Mouse (Mus musculus) Muller cell, postnatal 12 days (primary cell): ENCODE data around the gene Cd37.

ENCODE experiments used
- DNase-seq: peaks from one replicate; pipeline ENCODE4 v3.0.0-alpha.2; 2015; ENCODE audit errors: inconsistent ontology term

Cd37 gene

DNA sequence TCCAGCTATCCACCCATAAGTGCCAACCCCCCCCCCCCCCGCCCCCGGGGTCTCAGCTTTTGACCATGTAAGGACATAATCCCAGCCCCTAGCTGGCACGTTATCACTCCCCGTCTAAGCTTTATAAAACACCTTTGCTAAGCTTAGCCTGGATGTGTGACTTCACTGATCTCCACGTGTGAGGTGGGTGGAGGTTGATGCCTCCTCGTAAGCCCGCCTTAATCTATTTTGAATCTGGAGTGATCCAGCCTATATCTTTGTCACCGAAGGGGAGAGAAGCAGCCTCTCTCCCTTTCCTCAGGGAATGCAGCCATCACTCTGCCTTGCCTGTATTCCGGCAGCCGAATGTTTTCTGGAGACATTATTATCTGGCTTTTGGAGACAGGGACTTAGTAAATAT is 36.3 kb downstream of the Cd37 start:
- DNase-seq: no peak

GRCm38 (mm10) chr7:45198961-45199360 is 40.0 kb downstream of the Cd37 start:
- DNase-seq: no peak

GRCm38 (mm10) chr7:45198435-45198834 is 40.5 kb downstream of the Cd37 start:
- peak; percentile 71 for DNase-seq

DNA sequence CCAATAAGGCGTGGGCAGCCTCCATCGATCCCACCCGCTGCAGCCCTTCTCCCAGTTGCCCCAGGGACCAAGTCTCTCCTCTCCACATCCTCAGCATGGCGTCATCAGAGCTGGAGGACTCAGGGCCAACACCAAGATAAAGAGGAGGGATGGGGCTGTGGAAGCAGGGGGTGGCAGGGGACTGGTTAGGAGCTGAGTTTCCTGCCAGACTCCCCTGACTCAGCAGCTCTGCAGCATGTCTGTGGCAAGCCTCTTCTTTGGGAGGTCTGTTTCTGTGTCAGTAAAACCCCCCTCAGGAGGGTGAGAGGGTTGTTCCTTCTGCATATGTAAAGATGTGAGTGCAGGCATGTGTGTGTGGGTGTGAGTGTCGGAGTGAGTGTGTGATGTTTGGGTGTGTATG is 41.9 kb downstream of the Cd37 start:
- DNase-seq: no peak

- no peak for DNase-seq
These were observed 42.8 kb downstream of the Cd37 start for GRCm38 (mm10) chr7:45196176-45196535.

DNA sequence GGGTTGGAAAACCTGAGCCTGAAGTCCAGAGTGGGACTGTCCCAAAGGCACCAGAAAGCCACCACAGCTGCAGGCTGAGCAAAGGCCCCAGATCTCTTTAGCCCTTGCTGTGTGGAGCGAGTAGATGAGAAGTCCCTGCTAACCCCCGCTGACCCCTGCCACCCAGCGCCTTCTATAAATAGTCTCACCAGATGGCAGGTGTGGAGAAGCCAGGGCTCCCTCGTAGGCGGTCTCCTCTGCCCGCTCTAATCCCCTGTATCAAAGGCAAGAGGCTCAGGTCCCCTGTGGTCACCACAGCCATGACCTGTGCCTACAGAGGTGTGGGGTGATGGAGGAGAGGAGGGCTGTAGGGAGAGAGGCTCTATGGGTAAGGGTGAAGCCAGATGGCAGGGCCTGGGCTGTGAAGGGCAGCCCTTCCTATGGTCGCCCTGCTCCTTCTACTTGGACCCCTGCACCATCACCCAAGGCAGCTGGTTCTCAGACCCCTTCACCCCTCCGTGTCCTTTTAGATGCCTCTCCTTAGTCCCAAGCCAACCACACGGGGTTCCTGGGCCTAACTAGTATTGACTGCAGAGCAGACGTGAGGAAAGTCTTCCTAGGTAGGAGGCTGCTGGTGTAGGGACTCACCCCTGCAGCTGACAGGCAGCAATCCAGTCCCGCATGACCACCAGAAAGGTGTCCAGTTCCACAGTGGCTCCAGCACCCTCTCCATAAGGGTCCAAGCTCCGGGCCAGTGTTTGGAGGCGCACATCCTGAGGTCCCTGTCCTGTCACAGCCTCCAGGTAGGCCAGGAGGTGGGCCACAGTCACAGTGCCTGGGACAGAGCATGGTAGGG is 43.4 kb downstream of the Cd37 start:
- DNase-seq: no peak

GRCm38 (mm10) chr7:45193871-45194785 is 44.8 kb downstream of the Cd37 start:
- no peak for DNase-seq

- DNase-seq: no peak
These were observed 45.5 kb downstream of the Cd37 start for GRCm38 (mm10) chr7:45193406-45193805.

DNA sequence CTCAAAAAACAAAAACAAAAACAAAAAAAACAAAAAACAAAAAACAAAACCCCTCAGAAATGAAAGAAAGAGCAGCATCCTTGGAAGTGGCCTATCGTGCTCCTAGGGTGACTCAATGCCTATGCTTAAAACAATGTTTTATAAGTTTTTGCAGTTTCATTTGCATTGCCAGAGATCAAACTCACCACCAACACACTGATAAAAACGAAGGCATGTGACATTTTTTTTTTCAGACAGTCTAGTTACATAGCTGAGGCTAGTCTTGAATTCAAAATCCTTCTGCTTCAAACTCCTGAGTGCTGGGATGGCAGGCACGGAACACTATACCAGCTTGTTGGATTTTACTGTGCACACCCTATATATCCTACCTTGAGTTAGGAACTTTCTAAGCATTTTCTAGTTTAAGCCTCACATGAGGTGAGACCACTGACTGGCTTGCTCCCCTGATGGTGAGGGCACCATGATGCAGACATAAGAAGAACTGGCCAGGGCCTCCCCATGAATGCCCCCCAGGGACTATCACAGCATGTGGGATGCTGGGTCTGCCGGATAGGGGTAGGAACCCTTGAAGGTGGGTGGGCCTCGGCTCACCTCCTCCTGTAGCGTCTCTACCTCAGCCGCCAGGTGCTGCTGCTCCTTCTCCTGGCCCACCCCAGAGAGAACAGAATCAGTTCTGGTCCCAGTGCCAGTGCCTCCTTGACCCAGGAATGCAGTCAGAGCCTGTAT is 46.2 kb downstream of the Cd37 start:
- no peak for DNase-seq

- no peak for DNase-seq
These were observed 47.0 kb downstream of the Cd37 start for GRCm38 (mm10) chr7:45191803-45192363.

DNA sequence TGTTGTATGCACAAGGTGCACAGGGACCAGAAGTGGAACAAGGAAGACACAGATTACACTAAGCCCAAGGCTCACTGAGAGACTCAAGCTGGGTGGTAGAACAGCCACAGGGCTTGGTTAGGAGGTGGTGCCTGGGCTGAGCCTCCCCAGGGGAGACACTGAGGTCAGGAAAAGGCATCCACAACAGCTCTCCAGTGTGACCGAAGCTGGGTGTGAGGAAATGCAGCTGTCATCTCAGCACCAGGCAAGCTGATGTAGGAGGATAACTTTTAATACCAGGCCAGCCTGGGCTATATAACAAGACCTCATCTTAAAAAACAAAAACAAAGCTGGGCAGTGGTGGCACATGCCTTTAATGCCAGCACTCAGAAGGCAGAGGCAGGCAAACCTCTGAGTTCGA is 47.8 kb downstream of the Cd37 start:
- no peak for DNase-seq

GRCm38 (mm10) chr7:45190186-45190585 is 48.7 kb downstream of the Cd37 start:
- no peak for DNase-seq

GRCm38 (mm10) chr7:45189600-45189999 is 49.3 kb downstream of the Cd37 start:
- DNase-seq: no peak

GRCm38 (mm10) chr7:45185921-45186320 is 53.0 kb downstream of the Cd37 start:
- peak; percentile 48 for DNase-seq

DNA sequence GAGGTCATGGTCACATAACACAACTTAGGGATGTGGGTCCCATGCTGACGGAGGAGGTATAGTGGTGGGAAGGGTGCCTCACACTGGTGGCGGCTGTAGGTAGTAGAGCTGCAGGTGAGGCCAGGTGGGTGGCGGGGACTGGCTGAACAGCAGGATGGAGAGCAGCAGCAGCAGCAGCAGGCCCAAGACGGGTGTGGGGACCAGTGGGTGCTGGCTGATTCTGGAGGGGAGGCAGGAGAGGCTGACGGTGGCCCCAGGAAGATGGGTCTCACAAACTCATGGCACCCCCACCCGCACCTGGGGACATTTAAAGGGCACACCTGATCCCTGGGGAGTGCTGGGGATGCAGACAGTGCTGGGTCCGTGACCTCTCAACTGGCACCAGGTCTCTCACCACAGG is 55.2 kb downstream of the Cd37 start:
- no peak for DNase-seq
